Mouse (Mus musculus) lung, embryonic 14.5 days (tissue): ENCODE data around the gene Dtnbp1. TPM values are rescaled to one million over a fixed set of nuclear protein-coding genes. Genes with fewer than 3 reads are reported as not detected.

Source experiments
- ATAC-seq: fragments of 200-750 bp; cut with Nextera tagmentation; 2 replicates; pipeline ENCODE4 v1.8.0; 2017; ENCODE audit warnings: mild to moderate bottlenecking, moderate TSS enrichment, moderate library complexity; ENCODE audit not compliant: insufficient read depth
- DNase-seq: peaks from one replicate; pipeline ENCODE4 v3.0.0-alpha.2; 2015
- H3K27ac ChIP-seq: fragments of 300-500 bp; sonication (generic); 2 replicates; pipeline ENCODE4 v1.5.1; 2014; ENCODE audit warnings: low read depth, mild to moderate bottlenecking, moderate library complexity
- H3K27me3 ChIP-seq: fragments of 300-500 bp; sonication (generic); 2 replicates; pipeline ENCODE4 v1.6.1; 2014; ENCODE audit warnings: low read length, control low read depth; ENCODE audit not compliant: insufficient read depth
- H3K36me3 ChIP-seq: fragments of 300-500 bp; sonication (generic); 2 replicates; pipeline ENCODE4 v1.6.1; 2014; ENCODE audit warnings: control low read depth; ENCODE audit not compliant: insufficient read depth
- H3K4me1 ChIP-seq: fragments of 300-500 bp; sonication (generic); 2 replicates; pipeline ENCODE4 v1.6.1; 2014; ENCODE audit warnings: antibody characterized with exemption, control low read depth; ENCODE audit not compliant: insufficient read depth
- H3K4me2 ChIP-seq: fragments of 300-500 bp; sonication (generic); 2 replicates; pipeline ENCODE4 v1.6.1; 2014; ENCODE audit warnings: mild to moderate bottlenecking
- H3K4me3 ChIP-seq: fragments of 300-500 bp; sonication (generic); 2 replicates; pipeline ENCODE4 v1.5.1; 2014; ENCODE audit warnings: low read depth, low read length
- H3K9ac ChIP-seq: fragments of 300-500 bp; sonication (generic); 2 replicates; pipeline ENCODE4 v1.6.1; 2014
- H3K9me3 ChIP-seq: fragments of 300-500 bp; sonication (generic); 2 replicates; pipeline ENCODE4 v1.6.1; 2016; ENCODE audit warnings: low read depth, low read length, control low read depth
- CTCF ChIP-seq: IDR thresholded peaks from 2 replicates; pipeline ENCODE4 v1.5.1; 2016; ENCODE audit warnings: antibody characterized with exemption, low read depth
- WGBS: fragments of 180-500 bp; shearing (Covaris S2); extraction: QIAGEN DNeasy Blood & Tissue Kit; methylation state at CpG from one replicate; pipeline ENCODE4 v1.1.7; 2014; 5-methylcytosine and 5-hydroxymethylcytosine counted together
- polyA plus RNA-seq: library from polyadenylated mRNA; unstranded; fragments of >200 nt; fragmentation: Nextera tagmentation; extraction: Ambion mirVana; gene quantifications from 2 replicates; pipeline ENCODE4 v1.2.1, GENCODE M21; 2014

Dtnbp1 gene
- polyA plus RNA-seq, 1 experiment from 2014 or later, result 75.8 TPM

DNA sequence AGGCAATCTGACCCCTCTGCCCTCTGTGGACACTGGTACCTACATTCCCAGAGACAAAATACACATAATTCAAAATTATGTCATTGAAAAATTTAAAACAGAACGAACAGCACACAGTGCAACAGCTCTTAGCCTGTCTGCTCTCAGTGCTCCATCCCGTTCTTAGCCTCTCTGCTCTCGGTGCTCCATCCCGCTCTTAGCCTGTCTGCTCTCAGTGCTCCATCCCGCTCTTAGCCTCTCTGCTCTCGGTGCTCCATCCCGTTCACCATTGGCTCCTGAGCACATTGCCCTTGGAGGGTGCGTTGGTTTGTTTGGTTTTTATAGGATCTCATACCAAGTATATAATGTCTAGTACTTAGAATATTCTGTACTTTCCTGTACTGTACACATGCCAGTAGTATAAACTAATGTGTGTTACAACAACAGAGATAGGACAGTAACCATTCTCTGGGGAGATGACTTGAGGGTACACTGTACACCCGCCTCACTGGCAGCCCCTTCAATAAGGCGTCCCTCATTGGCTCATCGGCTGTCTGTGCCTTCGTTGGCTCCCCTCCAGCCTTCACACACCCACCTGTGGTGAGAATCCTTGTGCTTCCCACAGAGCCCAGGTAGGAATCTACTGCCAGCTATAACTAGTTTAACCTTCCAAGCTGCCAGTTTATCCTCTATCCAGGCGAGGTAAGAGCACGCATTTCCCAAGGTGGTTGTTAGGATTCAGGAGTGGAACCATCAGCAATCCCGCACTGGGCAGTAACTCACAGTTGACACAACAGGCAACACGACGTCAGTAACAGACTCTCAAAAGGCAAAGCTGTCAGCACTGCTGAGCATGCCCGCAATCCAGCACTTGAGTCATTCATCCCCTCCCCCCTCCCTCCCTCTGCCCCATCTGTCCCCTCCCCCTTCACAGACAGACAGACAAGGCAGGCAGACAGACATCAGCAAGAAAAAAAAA, 69.4 kb downstream of the Dtnbp1 start:
- Histone ChIP-seq H3K4me2 (no peak overlapping the region), H3K9ac (no peak overlapping the region), H3K27me3 (no peaks in the 10 kb centered on the region), H3K27ac (no peak overlapping the region), H3K9me3 (no peaks in the 10 kb centered on the region), H3K4me1 (peaks cover 6% of the 10 kb centered on the region; the same call in 1 of the 2 replicates), H3K36me3 (peaks cover 4% of the 10 kb centered on the region; the same call in 1 of the 2 replicates), H3K4me3 (no peak overlapping the region)
- TF ChIP-seq CTCF, result no peak
- 64% methylated on average over 18 of the region's 18 CpGs for WGBS
- DNase-seq (no peak), ATAC-seq (no peak)

DNA sequence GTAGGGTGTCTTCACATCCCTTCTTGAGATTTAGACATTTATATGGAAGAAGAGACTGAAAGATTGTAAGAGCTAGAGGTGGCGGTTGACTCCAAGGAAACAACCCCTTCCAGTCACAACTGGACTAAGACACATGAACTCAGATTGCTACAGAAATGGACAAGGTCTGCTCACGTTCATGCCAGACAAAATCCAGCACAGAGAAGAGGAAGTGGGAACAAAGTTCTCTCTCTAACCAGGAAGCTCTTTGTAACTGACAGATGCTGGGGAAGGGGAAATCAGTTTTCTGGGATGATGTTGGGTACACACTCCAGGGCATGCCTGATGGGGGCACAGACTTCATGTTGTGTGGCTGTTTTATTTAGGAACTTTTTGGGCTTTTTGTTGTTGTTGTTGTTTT, 75.6 kb downstream of the Dtnbp1 start:
- no peak for TF ChIP-seq CTCF
- H3K36me3 ChIP-seq, result peaks cover 47% of the 10 kb centered on the region
- WGBS, result 86% methylated on average over 2 of the region's 2 CpGs
- H3K4me1 ChIP-seq, result no peaks in the 10 kb centered on the region
- no peak overlapping the region for H3K4me2 ChIP-seq
- no peaks in the 10 kb centered on the region for H3K9me3 ChIP-seq
- ATAC-seq, result no peak
- no peak for DNase-seq
- no peak overlapping the region for H3K9ac ChIP-seq
- H3K4me3 ChIP-seq, result no peak overlapping the region
- no peak overlapping the region for H3K27ac ChIP-seq
- H3K27me3 ChIP-seq, result no peaks in the 10 kb centered on the region

GRCm38 (mm10) chr13:44925173-44925572, 76.8 kb downstream of the Dtnbp1 start:
- H3K4me1 ChIP-seq, result no peaks in the 10 kb centered on the region
- no peak overlapping the region for H3K4me2 ChIP-seq
- H3K4me3 ChIP-seq, result no peak overlapping the region
- DNase-seq, result no peak
- no peak overlapping the region for H3K9ac ChIP-seq
- TF ChIP-seq CTCF, result no peak
- H3K36me3 ChIP-seq, result peaks cover 56% of the 10 kb centered on the region
- ATAC-seq, result no peak
- H3K27me3 ChIP-seq, result no peaks in the 10 kb centered on the region
- 89% methylated on average over 2 of the region's 2 CpGs for WGBS
- no peak overlapping the region for H3K27ac ChIP-seq
- no peaks in the 10 kb centered on the region for H3K9me3 ChIP-seq

DNA sequence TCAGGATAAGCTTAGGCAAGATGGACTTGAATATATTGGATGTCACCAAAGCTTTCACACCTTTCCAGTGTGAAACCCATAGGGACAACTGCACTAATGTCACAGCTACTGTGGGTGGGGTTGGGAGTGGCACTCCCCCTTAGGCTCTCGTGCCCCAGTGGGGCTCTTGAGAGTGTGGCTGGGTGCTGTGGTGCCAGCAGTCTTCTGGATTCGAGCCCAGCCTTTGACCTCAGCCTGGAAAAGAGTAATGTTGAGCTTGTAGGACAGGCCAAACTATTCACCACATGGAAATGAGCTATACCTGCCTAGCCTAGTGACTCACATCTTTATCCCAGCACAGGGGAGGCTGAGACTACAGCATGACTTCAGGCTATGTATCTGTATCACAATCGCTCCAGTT, 77.9 kb downstream of the Dtnbp1 start:
- Histone ChIP-seq H3K4me2 (no peak overlapping the region), H3K4me1 (no peaks in the 10 kb centered on the region), H3K4me3 (no peak overlapping the region), H3K27me3 (no peaks in the 10 kb centered on the region), H3K27ac (no peak overlapping the region), H3K9me3 (no peaks in the 10 kb centered on the region), H3K9ac (no peak overlapping the region), H3K36me3 (peaks cover 68% of the 10 kb centered on the region)
- TF ChIP-seq CTCF, result no peak
- WGBS, result 76% methylated on average over 3 of the region's 3 CpGs
- ATAC-seq, result no peak
- DNase-seq, result no peak

- Histone ChIP-seq H3K4me3 (no peak overlapping the region), H3K27ac (no peak overlapping the region), H3K9ac (no peak overlapping the region), H3K27me3 (no peaks in the 10 kb centered on the region), H3K36me3 (peaks cover 88% of the 10 kb centered on the region), H3K4me2 (no peak overlapping the region), H3K4me1 (no peaks in the 10 kb centered on the region), H3K9me3 (no peaks in the 10 kb centered on the region)
- no peak for ATAC-seq
- TF ChIP-seq CTCF, result no peak
- WGBS, result 88% methylated on average over 5 of the region's 5 CpGs
- DNase-seq, result no peak
These were observed 80.2 kb downstream of the Dtnbp1 start for GRCm38 (mm10) chr13:44921721-44922120.

- Histone ChIP-seq H3K27ac (no peak overlapping the region), H3K9ac (no peak overlapping the region), H3K4me1 (no peaks in the 10 kb centered on the region), H3K4me3 (no peak overlapping the region), H3K36me3 (peaks cover 94% of the 10 kb centered on the region), H3K9me3 (no peaks in the 10 kb centered on the region), H3K4me2 (no peak overlapping the region), H3K27me3 (no peaks in the 10 kb centered on the region)
- ATAC-seq (no peak), DNase-seq (no peak)
- WGBS, result 71% methylated on average over 10 of the region's 10 CpGs
- TF ChIP-seq CTCF, result no peak
These were observed 80.9 kb downstream of the Dtnbp1 start for GRCm38 (mm10) chr13:44921095-44921494.

- WGBS, result 92% methylated on average over 2 of the region's 2 CpGs
- H3K4me1 ChIP-seq, result no peaks in the 10 kb centered on the region
- ATAC-seq (no peak), DNase-seq (no peak)
- H3K27me3 ChIP-seq, result no peaks in the 10 kb centered on the region
- no peaks in the 10 kb centered on the region for H3K9me3 ChIP-seq
- H3K27ac ChIP-seq, result no peak overlapping the region
- no peak overlapping the region for H3K4me3 ChIP-seq
- H3K9ac ChIP-seq, result no peak overlapping the region
- TF ChIP-seq CTCF, result no peak
- no peak overlapping the region for H3K4me2 ChIP-seq
- H3K36me3 ChIP-seq, result peaks cover 98% of the 10 kb centered on the region
These were observed 83.7 kb downstream of the Dtnbp1 start for GRCm38 (mm10) chr13:44918269-44918668.
